Mouse (Mus musculus): Measurements from ENCODE around the gene Nodal.

GRCm38 (mm10) chr10:61428416-61428815, 10.6 kb downstream of the Nodal start:
- TF ChIP-seq CTCF (IDR thresholded peaks at IDR 0.05; ENCODE audit: borderline replicate concordance, insufficient read depth, low read depth, low read length) (no peak), POLR2A (IDR thresholded peaks at IDR 0.05; ENCODE audit: borderline replicate concordance, insufficient read depth, low read length) (no peak)
